Mouse (Mus musculus) MEL (cell line): ENCODE data around the gene Kif7. TPM values are rescaled to one million over a fixed set of nuclear protein-coding genes. Genes with fewer than 3 reads are reported as not detected.

Source experiments
- DNase-seq: peaks from one replicate; pipeline ENCODE4 v3.0.0; 2011; ENCODE audit warnings: low read depth, low spot score
- H3K27ac ChIP-seq: 2 replicates; pipeline ENCODE4 v1.5.1; 2012; ENCODE audit warnings: low read depth, mild to moderate bottlenecking, control low read depth, low read length, moderate library complexity; ENCODE audit not compliant: control insufficient read depth
- H3K27me3 ChIP-seq, 2 experiments: fragments of 150-350 bp in 1 of 2; sonication (generic) in 1 of 2; 2 replicates each; pipeline ENCODE4 v1.6.1; 2012; ENCODE audit warnings: low read length in 2 of 2, mild to moderate bottlenecking in 2 of 2, improper control_type of control experiment in 1 of 2, moderate library complexity in 1 of 2; ENCODE audit not compliant: insufficient read depth in 2 of 2, control insufficient read depth in 1 of 2
- H3K36me3 ChIP-seq, 2 experiments: 2 replicates each; pipeline ENCODE4 v1.6.1; 2012 to 2014; ENCODE audit warnings: low read length in 2 of 2, improper control_type of control experiment in 1 of 2, inconsistent platforms in 1 of 2, mild to moderate bottlenecking in 1 of 2; ENCODE audit not compliant: insufficient read depth in 2 of 2, control insufficient read depth in 1 of 2
- H3K4me1 ChIP-seq, 2 experiments: fragments of 150-350 bp in 1 of 2; sonication (generic) in 1 of 2; 2 replicates each; pipeline ENCODE4 v1.6.1; 2012; ENCODE audit warnings: low read length in 2 of 2, improper control_type of control experiment in 1 of 2, mild to moderate bottlenecking in 1 of 2; ENCODE audit not compliant: insufficient read depth in 2 of 2, control insufficient read depth in 1 of 2
- H3K4me3 ChIP-seq, 2 experiments: fragments of 150-350 bp in 1 of 2; sonication (generic) in 1 of 2; 2 replicates each; pipeline ENCODE4 v1.5.1; 2012; ENCODE audit warnings: low read depth in 2 of 2, low read length in 2 of 2, mild to moderate bottlenecking in 2 of 2, moderate library complexity in 2 of 2, control low read depth in 1 of 2, improper control_type of control experiment in 1 of 2; ENCODE audit not compliant: control insufficient read depth in 1 of 2, insufficient read depth in 1 of 2
- H3K79me2 ChIP-seq: 2 replicates; pipeline ENCODE4 v1.6.1; 2012; ENCODE audit warnings: mild to moderate bottlenecking, low read length, moderate library complexity; ENCODE audit not compliant: control insufficient read depth, poor library complexity, insufficient read depth
- H3K9ac ChIP-seq: 2 replicates; pipeline ENCODE4 v1.6.1; 2012; ENCODE audit warnings: low read depth, mild to moderate bottlenecking, control low read depth, low read length, moderate library complexity; ENCODE audit not compliant: control insufficient read depth, poor library complexity, severe bottlenecking
- H3K9me3 ChIP-seq: fragments of 150-350 bp; sonication (generic); replicated peaks from 2 replicates; pipeline ENCODE4 v1.6.1; 2012; ENCODE audit warnings: mild to moderate bottlenecking, low read length, improper control_type of control experiment, moderate library complexity; ENCODE audit not compliant: insufficient read depth
- BHLHE40 ChIP-seq: IDR thresholded peaks from 2 replicates; pipeline ENCODE4 v1.6.1; 2012; ENCODE audit warnings: low read depth, mild to moderate bottlenecking, inconsistent platforms, low read length, improper control_type of control experiment, borderline replicate concordance
- CHD1 ChIP-seq: IDR thresholded peaks from 2 replicates; pipeline ENCODE4 v1.6.1; 2012; ENCODE audit warnings: low read depth, mild to moderate bottlenecking, inconsistent platforms, low read length, improper control_type of control experiment
- CTCF ChIP-seq, 3 experiments: IDR thresholded peaks in 2 of 3; conservative IDR thresholded peaks in 1 of 3; 2 replicates each; pipeline ENCODE4 v1.5.1; 2011 to 2012; ENCODE audit warnings: low read length in 3 of 3, low read depth in 2 of 3, mild to moderate bottlenecking in 2 of 3, improper control_type of control experiment in 1 of 3, inconsistent platforms in 1 of 3, mixed read lengths in 1 of 3, moderate library complexity in 1 of 3; ENCODE audit not compliant: control insufficient read depth in 1 of 3, insufficient read depth in 1 of 3, poor library complexity in 1 of 3, severe bottlenecking in 1 of 3
- EP300 ChIP-seq, 2 experiments: IDR thresholded peaks; 2 replicates each; pipeline ENCODE4 v1.6.1; 2011; ENCODE audit warnings: improper control_type of control experiment in 2 of 2, low read length in 2 of 2, low read depth in 1 of 2, mild to moderate bottlenecking in 1 of 2
- GABPA ChIP-seq: IDR thresholded peaks from 2 replicates; pipeline ENCODE4 v1.6.1; 2012; ENCODE audit warnings: low read depth, mild to moderate bottlenecking, inconsistent platforms, low read length, improper control_type of control experiment, moderate library complexity
- HCFC1 ChIP-seq: IDR thresholded peaks from 2 replicates; pipeline ENCODE4 v1.6.1; 2012; ENCODE audit warnings: low read depth, mild to moderate bottlenecking, inconsistent platforms, low read length, improper control_type of control experiment, moderate library complexity
- KAT2A ChIP-seq: conservative IDR thresholded peaks from 2 replicates; pipeline ENCODE4 v1.6.1; 2012; ENCODE audit warnings: low read depth, low read length, improper control_type of control experiment, inconsistent platforms
- MAZ ChIP-seq: IDR thresholded peaks from 2 replicates; pipeline ENCODE4 v1.6.1; 2012; ENCODE audit warnings: low read depth, mild to moderate bottlenecking, inconsistent platforms, low read length, improper control_type of control experiment
- MYB ChIP-seq: IDR thresholded peaks from 2 replicates; pipeline ENCODE4 v1.6.1; 2011; ENCODE audit warnings: mild to moderate bottlenecking, low read depth, low read length, improper control_type of control experiment
- NELFE ChIP-seq: IDR thresholded peaks from 2 replicates; pipeline ENCODE4 v1.6.1; 2011; ENCODE audit warnings: low read depth, low read length, improper control_type of control experiment
- NRF1 ChIP-seq: IDR thresholded peaks from 2 replicates; pipeline ENCODE4 v1.6.1; 2014; ENCODE audit warnings: low read depth, mild to moderate bottlenecking, inconsistent platforms, low read length, improper control_type of control experiment, moderate library complexity; ENCODE audit not compliant: poor library complexity, insufficient read depth, severe bottlenecking
- POLR2A ChIP-seq, 2 experiments: IDR thresholded peaks; 2 replicates each; pipeline ENCODE4 v1.6.1; 2011 to 2012; ENCODE audit warnings: low read length in 2 of 2, mild to moderate bottlenecking in 2 of 2, control low read depth in 1 of 2, improper control_type of control experiment in 1 of 2, low read depth in 1 of 2, moderate library complexity in 1 of 2; ENCODE audit not compliant: control insufficient read depth in 1 of 2, insufficient read depth in 1 of 2, poor library complexity in 1 of 2
- POLR2AphosphoS2 ChIP-seq: IDR thresholded peaks from 2 replicates; pipeline ENCODE4 v1.6.1; 2011; ENCODE audit warnings: low read length, improper control_type of control experiment
- POLR2AphosphoS5 ChIP-seq: IDR thresholded peaks from 2 replicates; pipeline ENCODE4 v1.6.1; 2012; ENCODE audit warnings: low read depth, borderline replicate concordance, mild to moderate bottlenecking, inconsistent platforms, low read length, moderate library complexity, mixed read lengths
- RCOR1 ChIP-seq: IDR thresholded peaks from 2 replicates; pipeline ENCODE4 v1.6.1; 2012; ENCODE audit warnings: low read depth, mild to moderate bottlenecking, inconsistent platforms, low read length, improper control_type of control experiment
- SIN3A ChIP-seq: IDR thresholded peaks from 2 replicates; pipeline ENCODE4 v1.6.1; 2012; ENCODE audit warnings: low read length, improper control_type of control experiment, inconsistent platforms
- TBP ChIP-seq: IDR thresholded peaks from 2 replicates; pipeline ENCODE4 v1.8.0; 2011; ENCODE audit warnings: low read depth, low read length, improper control_type of control experiment
- TCF12 ChIP-seq: IDR thresholded peaks from 2 replicates; pipeline ENCODE4 v1.6.1; 2014; ENCODE audit warnings: low read depth, mild to moderate bottlenecking, inconsistent platforms, low read length, improper control_type of control experiment, moderate library complexity
- USF2 ChIP-seq, 2 experiments: IDR thresholded peaks; 2 replicates each; pipeline ENCODE4 v1.6.1; 2011 to 2012; ENCODE audit warnings: improper control_type of control experiment in 2 of 2, low read length in 2 of 2, borderline replicate concordance in 1 of 2, inconsistent platforms in 1 of 2, low read depth in 1 of 2, mild to moderate bottlenecking in 1 of 2; ENCODE audit not compliant: insufficient read depth in 1 of 2
- ZC3H11A ChIP-seq: IDR thresholded peaks from 2 replicates; pipeline ENCODE4 v1.6.1; 2012; ENCODE audit warnings: low read depth, mild to moderate bottlenecking, inconsistent platforms, low read length, improper control_type of control experiment
- ZMIZ1 ChIP-seq: IDR thresholded peaks from 2 replicates; pipeline ENCODE4 v1.6.1; 2012; ENCODE audit warnings: low read depth, mild to moderate bottlenecking, inconsistent platforms, low read length, improper control_type of control experiment, moderate library complexity
- polyA plus RNA-seq, 2 experiments: library from polyadenylated mRNA; stranded (reverse) in 1 of 2; unstranded in 1 of 2; fragments of >175 nt in 1 of 2; fragments of >200 nt in 1 of 2; gene quantifications; 2 replicates each; pipeline versions ENCODE4 v1.2.1 to v1.2.4; 2012; ENCODE audit warnings: low replicate concordance in 2 of 2, low read depth in 1 of 2; ENCODE audit not compliant: insufficient read length in 2 of 2, insufficient read depth in 1 of 2, missing spikeins in 1 of 2
- total RNA-seq: library from RNA; depleted of rRNA; stranded (reverse); fragments of 300-350 nt; gene quantifications from 2 replicates; pipeline ENCODE4 v1.2.3, GENCODE M21; 2012

Gene Kif7
- total and polyA plus RNA-seq, 3 experiments = 13.1 to 15.6 TPM; not detected in 1

- Histone ChIP-seq H3K36me3 (peaks cover 0 to 24% of the 10 kb centered on the region in 2 experiments; a peak in 2 of 4 replicates), H3K27ac (no peak overlapping the region), H3K79me2 (no peaks in the 10 kb centered on the region), H3K27me3 (no peaks in the 10 kb centered on the region), H3K9ac (no peak overlapping the region), H3K4me1 (peaks cover 11 to 20% of the 10 kb centered on the region in 2 experiments), H3K4me3 (no peak overlapping the region), H3K9me3 (no peaks in the 10 kb centered on the region)
- TF ChIP-seq TBP = no peak
- TF ChIP-seq POLR2AphosphoS2 = no peak
- TF ChIP-seq SIN3A = no peak
- no peak for TF ChIP-seq ZC3H11A
- TF ChIP-seq MAZ = no peak
- DNase-seq = no peak
These were observed 42.7 kb upstream of the Kif7 start for GRCm38 (mm10) chr7:79758176-79758575.

DNA sequence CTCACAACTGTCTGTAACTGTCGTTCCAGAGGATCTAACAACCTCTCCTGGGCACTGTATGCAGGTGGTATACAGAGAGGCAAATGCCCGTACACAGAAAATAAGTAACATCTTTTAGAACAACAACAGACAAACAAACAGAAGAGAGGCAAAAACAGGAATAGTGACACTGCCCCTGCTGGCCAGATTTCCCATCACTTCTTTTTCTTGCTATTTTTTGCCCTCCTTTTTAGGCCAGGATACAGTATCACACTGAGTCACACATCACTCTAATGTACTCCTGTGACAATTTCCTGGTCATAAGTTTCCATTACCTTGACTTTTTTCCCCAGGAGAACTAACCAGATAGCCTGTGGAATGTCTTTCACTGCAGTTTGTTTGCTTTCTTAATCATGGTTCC is 40.8 kb upstream of the Kif7 start:
- H3K79me2 ChIP-seq = no peaks in the 10 kb centered on the region
- H3K4me1 ChIP-seq = peaks cover 11% of the 10 kb centered on the region in 2 experiments
- DNase-seq = peak; percentile 24
- H3K27me3 ChIP-seq = no peaks in the 10 kb centered on the region
- no peak overlapping the region for H3K4me3 ChIP-seq
- H3K9ac ChIP-seq = no peak overlapping the region
- no peaks in the 10 kb centered on the region for H3K9me3 ChIP-seq
- TF ChIP-seq CTCF (IDR thresholded peaks at IDR 0.05 in 2 of 3, conservative IDR thresholded peaks at IDR 0.05 in 1 of 3; ENCODE audit: control insufficient read depth in 1 of 3, insufficient read depth in 1 of 3, low read depth in 2 of 3, low read length in 3 of 3, poor library complexity in 1 of 3, severe bottlenecking in 1 of 3) (peak; percentile 2 to 39 (median 17); a peak in 2 of 6 replicates), KAT2A (no peak)
- peaks cover 0 to 18% of the 10 kb centered on the region in 2 experiments; a peak in 2 of 4 replicates for H3K36me3 ChIP-seq
- H3K27ac ChIP-seq = no peak overlapping the region

GRCm38 (mm10) chr7:79749511-79749910 is 34.0 kb upstream of the Kif7 start:
- Histone ChIP-seq H3K27ac (no peak overlapping the region), H3K4me3 (no peak overlapping the region)
- no peak for TF ChIP-seq EP300 (IDR thresholded peaks at IDR 0.05; ENCODE audit: low read depth in 1 of 2, low read length in 2 of 2)
- TF ChIP-seq NELFE = no peak
- TF ChIP-seq TCF12 = no peak
- no peak for TF ChIP-seq MYB
- TF ChIP-seq ZMIZ1 = no peak
- TF ChIP-seq GABPA = no peak
- TF ChIP-seq SIN3A = no peak
- no peak for TF ChIP-seq CTCF (IDR thresholded peaks at IDR 0.05 in 2 of 3, conservative IDR thresholded peaks at IDR 0.05 in 1 of 3; ENCODE audit: control insufficient read depth in 1 of 3, insufficient read depth in 1 of 3, low read depth in 2 of 3, low read length in 3 of 3, poor library complexity in 1 of 3, severe bottlenecking in 1 of 3)
- no peak for TF ChIP-seq HCFC1
- TF ChIP-seq USF2 (IDR thresholded peaks at IDR 0.05; ENCODE audit: borderline replicate concordance in 1 of 2, insufficient read depth in 1 of 2, low read depth in 1 of 2, low read length in 2 of 2) = no peak
- TF ChIP-seq CHD1 = no peak
- TF ChIP-seq NRF1 = no peak
- no peak for TF ChIP-seq RCOR1
- TF ChIP-seq BHLHE40 = no peak
- TF ChIP-seq POLR2AphosphoS5 = no peak
- TF ChIP-seq POLR2AphosphoS2 = no peak
- TF ChIP-seq POLR2A (IDR thresholded peaks at IDR 0.05; ENCODE audit: control insufficient read depth in 1 of 2, insufficient read depth in 1 of 2, low read depth in 1 of 2, low read length in 2 of 2, poor library complexity in 1 of 2) = no peak
- TF ChIP-seq, all 39 proteins: peak for 0
- no peak overlapping the region for H3K9ac ChIP-seq
- no peaks in the 10 kb centered on the region for H3K27me3 ChIP-seq
- H3K9me3 ChIP-seq = no peaks in the 10 kb centered on the region
- no peak for DNase-seq
- peaks cover 0 to 4% of the 10 kb centered on the region in 2 experiments; a peak in 2 of 4 replicates for H3K36me3 ChIP-seq
- H3K79me2 ChIP-seq = no peaks in the 10 kb centered on the region
- H3K4me1 ChIP-seq = peaks cover 0 to 5% of the 10 kb centered on the region in 2 experiments; a peak in 2 of 4 replicates
